20 mouse cellular contexts compared by ENCODE assay signal in the genomic region with DNA sequence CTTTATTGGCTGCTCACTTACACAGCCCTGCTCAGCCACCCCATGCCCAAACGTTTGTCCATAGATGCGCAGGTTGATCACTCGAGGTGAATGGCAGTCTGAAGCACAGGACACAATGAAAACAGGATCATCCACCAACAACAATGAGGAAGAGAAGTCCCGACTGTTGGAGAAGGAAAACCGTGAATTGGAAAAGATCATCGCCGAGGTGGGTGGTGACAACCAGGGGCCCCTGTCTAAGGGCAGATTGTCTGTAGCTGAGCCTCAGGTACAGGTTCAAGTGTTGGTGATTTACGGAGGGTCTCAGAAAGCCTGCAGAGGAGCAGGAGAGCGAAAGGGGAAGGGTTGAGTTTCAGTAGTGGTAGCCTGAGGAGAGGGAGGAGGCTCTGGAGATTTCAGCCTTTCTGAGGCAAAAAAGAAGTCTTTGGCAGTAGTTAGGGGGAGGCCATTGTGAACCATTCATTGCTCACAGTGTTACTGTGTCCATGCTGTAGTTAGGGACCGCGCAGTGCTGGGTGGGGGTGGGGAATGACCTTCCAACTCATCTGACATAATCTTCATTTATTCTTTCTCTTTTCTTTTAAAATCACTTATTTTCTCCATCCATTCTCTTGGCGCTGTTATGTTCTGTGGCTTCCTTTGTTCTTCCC. TPM values are rescaled to one million over a fixed set of nuclear protein-coding genes. Genes with fewer than 3 reads are reported as not detected.
DNase-seq lines count a peak whose midpoint lies in the region; ATAC-seq and TF ChIP-seq lines count a peak whose summit lies in the region.
"Had no signal": no experiment of that assay in that cellular context is flagged by ENCODE, and none has a peak within 500 bp of the region (broad histone marks: within the 10 kb centered on the region; RNA-seq: fewer than 3 reads in every experiment).

No protein-coding gene starts in this region.

- no peak for TF ChIP-seq CTCF in left cerebral cortex, adult 2 months (IDR thresholded peaks at IDR 0.05)

- H3K9ac ChIP-seq in forebrain, embryonic 16.5 days (replicated peaks; ENCODE audit: low read depth, low read length): no peak overlapping the region
- H3K9ac ChIP-seq in midbrain, embryonic 11.5 days (ENCODE audit: low read length): 0 out of 2 replicates have a peak overlapping the region, but pooled peaks have one; percentile 16
- H3K9ac ChIP-seq: embryonic facial prominence, embryonic 15.5 days had no signal

- peaks cover 46% of the 10 kb centered on the region for H3K36me3 ChIP-seq in forebrain, embryonic 16.5 days (ENCODE audit: control insufficient read depth, insufficient read depth)
- H3K36me3 ChIP-seq in midbrain, embryonic 11.5 days (ENCODE audit: control insufficient read depth, insufficient read depth, low read length): peaks cover 32% of the 10 kb centered on the region

- H3K4me1 ChIP-seq in forebrain, embryonic 16.5 days (replicated peaks; ENCODE audit: control insufficient read depth, insufficient read depth, low read length): peaks cover 7% of the 10 kb centered on the region
- H3K4me1 ChIP-seq in midbrain, embryonic 11.5 days (ENCODE audit: control insufficient read depth, insufficient read depth, low read length): peaks cover 6% of the 10 kb centered on the region
- H3K4me1 ChIP-seq: embryonic facial prominence, embryonic 15.5 days had no signal

- no peak overlapping the region for H3K4me2 ChIP-seq in forebrain, embryonic 16.5 days (ENCODE audit: low read length)
- H3K4me2 ChIP-seq in midbrain, embryonic 11.5 days: no peak overlapping the region
- H3K4me2 ChIP-seq: embryonic facial prominence, embryonic 15.5 days had no signal

- H3K4me3 ChIP-seq in left cerebral cortex, adult 2 months: no peak overlapping the region
- no peak overlapping the region for H3K4me3 ChIP-seq in forebrain, embryonic 16.5 days (replicated peaks; ENCODE audit: low read length)
- H3K4me3 ChIP-seq in midbrain, embryonic 11.5 days (ENCODE audit: low read depth, low read length): no peak overlapping the region
- H3K4me3 ChIP-seq: embryonic facial prominence, embryonic 15.5 days; megakaryocyte, embryonic 14.5 days had no signal

- H3K9me3 ChIP-seq in forebrain, embryonic 16.5 days (ENCODE audit: control insufficient read depth, low read length): no peaks in the 10 kb centered on the region
- H3K9me3 ChIP-seq in midbrain, embryonic 11.5 days (ENCODE audit: control insufficient read depth, low read length): no peaks in the 10 kb centered on the region
- H3K9me3 ChIP-seq: embryonic facial prominence, embryonic 15.5 days; megakaryocyte, embryonic 14.5 days had no signal

- DNase-seq in left cerebral cortex, adult 2 months (ENCODE audit: extremely low spot score in 1 of 2, low spot score in 2 of 2): peak in 1 of 2 experiments; percentile 17
- DNase-seq in left cerebral cortex, adult 11 months (ENCODE audit: low spot score): no peak
- DNase-seq in midbrain, embryonic 11.5 days (ENCODE audit: low spot score, missing footprints): peak; percentile 73
- no peak for DNase-seq in kidney, postnatal 4 days
- no peak for DNase-seq in testis, postnatal 10 days (ENCODE audit: low spot score)
- DNase-seq in urinary bladder, adult 18-20 months (ENCODE audit: low spot score in 2 of 2): no peak
- DNase-seq in Muller cell, postnatal 12 days (ENCODE audit: inconsistent ontology term): no peak
- DNase-seq: adrenal gland, postnatal 10 days; cerebellum, postnatal 14 days; heart, adult 18-20 months; lung, adult 2 months; thymus, adult 2 months had no signal

- H3K27me3 ChIP-seq in forebrain, embryonic 16.5 days (replicated peaks; ENCODE audit: control insufficient read depth, insufficient read depth, low read length): no peaks in the 10 kb centered on the region
- no peaks in the 10 kb centered on the region for H3K27me3 ChIP-seq in midbrain, embryonic 11.5 days (ENCODE audit: control insufficient read depth, insufficient read depth, low read length)
- H3K27me3 ChIP-seq: embryonic facial prominence, embryonic 15.5 days; megakaryocyte, embryonic 14.5 days had no signal

- ATAC-seq in forebrain, embryonic 16.5 days: peak; percentile 52
- peak; percentile 70 for ATAC-seq in midbrain, embryonic 11.5 days (ENCODE audit: low FRiP score)

- H3K27ac ChIP-seq in left cerebral cortex, adult 2 months: peak overlapping the region; percentile 78
- H3K27ac ChIP-seq in forebrain, embryonic 16.5 days (ENCODE audit: low read length): peak overlapping the region; percentile 68
- no peak overlapping the region for H3K27ac ChIP-seq in midbrain, embryonic 11.5 days (ENCODE audit: low read depth, low read length)
- H3K27ac ChIP-seq: embryonic facial prominence, embryonic 15.5 days had no signal

- WGBS in forebrain, embryonic 16.5 days: 50% methylated on average over 12 of the region's 12 CpGs
- WGBS in midbrain, embryonic 11.5 days: 59% methylated on average over 12 of the region's 12 CpGs

- intact Hi-C loops in left cerebral cortex, adult 2 months (cut with DNase I): no loop called here

RNA-seq across cellular contexts. Expression of a gene that starts 16.1 kb away (rescaled TPM):
- total RNA-seq in left cerebral cortex, adult 2 months (2021): under 1 TPM in 1 of 2 experiments, not detected in 1; 0.12 TPM
- not detected in 2 replicates for polyA plus RNA-seq in forebrain, embryonic 16.5 days (2015; fragmentation: Nextera tagmentation; extraction: Ambion mirVana)
- not detected in 2 replicates for polyA plus RNA-seq in midbrain, embryonic 11.5 days (2014; fragmentation: Nextera tagmentation; extraction: Ambion mirVana)
- total RNA-seq: adrenal gland, postnatal 10 days; heart, adult 18-20 months; left cerebral cortex, adult 18-20 months; neutrophil, adult 5-6 weeks had no signal
- polyA plus RNA-seq: C2C12; kidney, embryonic 16.5 days; limb, embryonic 14.5 days; lung, adult 2 months; thymus, adult 2 months had no signal

RNA-seq across cellular contexts. Expression of a gene that starts 25.9 kb away (rescaled TPM):
- not detected for total RNA-seq in left cerebral cortex, adult 2 months (2021)
- not detected in 2 replicates for polyA plus RNA-seq in forebrain, embryonic 16.5 days (2015; fragmentation: Nextera tagmentation; extraction: Ambion mirVana)
- not detected in 2 replicates for polyA plus RNA-seq in midbrain, embryonic 11.5 days (2014; fragmentation: Nextera tagmentation; extraction: Ambion mirVana)
- total RNA-seq: adrenal gland, postnatal 10 days; heart, adult 18-20 months; left cerebral cortex, adult 18-20 months; neutrophil, adult 5-6 weeks had no signal
- polyA plus RNA-seq: C2C12; embryonic facial prominence, embryonic 15.5 days; kidney, embryonic 16.5 days; limb, embryonic 14.5 days; lung, adult 2 months; thymus, adult 2 months had no signal

RNA-seq across cellular contexts. Expression of a gene that starts 26.4 kb away (rescaled TPM):
- total RNA-seq in left cerebral cortex, adult 2 months (2021): 100 to 1,000 TPM; 687 to 720 TPM
- 46.0 and 58.6 TPM in 2 replicates for polyA plus RNA-seq in forebrain, embryonic 16.5 days (2015; fragmentation: Nextera tagmentation; extraction: Ambion mirVana)
- polyA plus RNA-seq in midbrain, embryonic 11.5 days (2014; fragmentation: Nextera tagmentation; extraction: Ambion mirVana): 14.3 and 14.5 TPM in 2 replicates

RNA-seq across cellular contexts. Expression of a gene that starts 47.7 kb away (rescaled TPM):
- total RNA-seq in left cerebral cortex, adult 2 months (2021): not detected
- not detected in 2 replicates for polyA plus RNA-seq in forebrain, embryonic 16.5 days (2015; fragmentation: Nextera tagmentation; extraction: Ambion mirVana)
- polyA plus RNA-seq in midbrain, embryonic 11.5 days (2014; fragmentation: Nextera tagmentation; extraction: Ambion mirVana): not detected in 2 replicates
- total RNA-seq: adrenal gland, postnatal 10 days; heart, adult 18-20 months; left cerebral cortex, adult 18-20 months; neutrophil, adult 5-6 weeks had no signal
- polyA plus RNA-seq: C2C12; embryonic facial prominence, embryonic 15.5 days; kidney, embryonic 16.5 days; limb, embryonic 14.5 days; lung, adult 2 months; thymus, adult 2 months had no signal

RNA-seq across cellular contexts. Expression of a gene that starts 49.0 kb away (rescaled TPM):
- total RNA-seq in left cerebral cortex, adult 2 months (2021): 10 to 100 TPM; 29.1 to 29.2 TPM
- polyA plus RNA-seq in forebrain, embryonic 16.5 days (2015; fragmentation: Nextera tagmentation; extraction: Ambion mirVana): 1.9 and 2.9 TPM in 2 replicates
- 0.18 and 0.42 TPM in 2 replicates for polyA plus RNA-seq in midbrain, embryonic 11.5 days (2014; fragmentation: Nextera tagmentation; extraction: Ambion mirVana)
- total RNA-seq: adrenal gland, postnatal 10 days; heart, adult 18-20 months; neutrophil, adult 5-6 weeks had no signal
- polyA plus RNA-seq: embryonic facial prominence, embryonic 15.5 days; limb, embryonic 14.5 days; lung, adult 2 months; thymus, adult 2 months had no signal
